Mouse (Mus musculus): ENCODE measurements around the gene Fam217a.
A peak's percentile ranks its signal among the peaks of the same experiment; 100 is the strongest.
"Not testable (repeated sequence)": the region's sequence is repeated elsewhere in the genome, so short reads cannot be mapped to it uniquely, and the experiment has no call there.

DNA sequence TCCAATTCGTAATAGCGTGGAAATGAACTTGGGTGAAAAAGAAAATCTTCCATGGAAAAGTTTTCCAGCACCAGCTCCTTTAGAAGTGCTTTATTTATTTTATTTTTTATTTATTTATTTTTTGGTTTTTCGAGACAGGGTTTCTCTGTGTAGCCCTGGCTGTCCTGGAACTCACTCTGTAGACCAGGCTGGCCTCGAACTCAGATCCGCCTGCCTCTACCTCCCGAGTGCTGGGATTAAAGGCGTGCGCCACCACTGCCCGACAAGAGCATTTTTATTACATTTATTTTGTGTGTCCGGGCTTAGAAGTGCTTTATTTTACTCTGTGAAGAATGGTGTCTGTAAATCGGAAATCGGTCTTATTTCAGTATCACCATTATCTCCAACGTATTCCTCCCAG, 49.4 kb downstream of the Fam217a start:
- TF ChIP-seq CTCF (IDR thresholded peaks at IDR 0.05) = 0 out of 2 replicates have a peak, but pooled peaks have one; percentile 1
- not testable (repeated sequence) for TF ChIP-seq EP300 (IDR thresholded peaks at IDR 0.05)

All from lung, postnatal 0 days (tissue).